ENCODE assay signal across 8 mouse cellular contexts in the genomic region with DNA sequence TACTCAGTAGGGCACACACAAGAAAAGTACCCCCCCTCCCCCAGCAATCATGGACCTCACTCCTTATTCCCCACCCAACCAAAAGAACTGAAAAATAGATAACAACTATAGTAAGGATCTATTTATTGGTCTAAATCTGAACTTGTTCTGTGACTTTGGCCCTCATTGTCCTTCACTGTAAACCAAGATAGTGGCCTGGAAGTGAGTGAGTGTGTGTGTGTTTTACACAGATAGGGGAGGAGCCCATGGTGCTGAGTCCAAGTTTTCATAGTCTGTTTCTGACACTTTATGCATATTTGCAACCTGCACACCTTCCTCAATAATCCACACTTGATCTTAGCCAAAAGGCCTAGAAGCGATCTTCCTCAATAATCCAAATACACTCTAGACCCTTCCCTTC. TPM values are rescaled to one million over a fixed set of nuclear protein-coding genes. Genes with fewer than 3 reads are reported as not detected.
DNase-seq lines count a peak whose midpoint lies in the region; ATAC-seq lines count a peak whose summit lies in the region.

No protein-coding gene starts in this region.

- peak overlapping the region; percentile 83 for H3K4me2 ChIP-seq in heart, embryonic 15.5 days
- H3K4me2 ChIP-seq in hindbrain, embryonic 11.5 days (replicated peaks; ENCODE audit: low read depth, low read length): peak overlapping the region; percentile 94

- H3K9ac ChIP-seq in heart, embryonic 15.5 days: peak overlapping the region; percentile 45
- H3K9ac ChIP-seq in hindbrain, embryonic 11.5 days (ENCODE audit: low read depth, low read length): peak overlapping the region; percentile 84

- peak overlapping the region; percentile 93 for H3K27ac ChIP-seq in heart, embryonic 15.5 days
- peak overlapping the region; percentile 76 for H3K27ac ChIP-seq in hindbrain, embryonic 11.5 days (ENCODE audit: low read depth, low read length)
- H3K27ac ChIP-seq in midbrain, embryonic 10.5 days (replicated peaks): peak overlapping the region; percentile 89

- no peaks in the 10 kb centered on the region for H3K36me3 ChIP-seq in heart, embryonic 15.5 days
- H3K36me3 ChIP-seq in hindbrain, embryonic 11.5 days (ENCODE audit: control insufficient read depth, insufficient read depth, low read length): no peaks in the 10 kb centered on the region
- H3K36me3 ChIP-seq in midbrain, embryonic 10.5 days: no peaks in the 10 kb centered on the region

- H3K27me3 ChIP-seq in heart, embryonic 15.5 days: no peaks in the 10 kb centered on the region
- no peaks in the 10 kb centered on the region for H3K27me3 ChIP-seq in hindbrain, embryonic 11.5 days (ENCODE audit: control insufficient read depth, insufficient read depth, low read length)
- H3K27me3 ChIP-seq in midbrain, embryonic 10.5 days (ENCODE audit: low read depth, poor library complexity, severe bottlenecking): peaks cover 9% of the 10 kb centered on the region; the same call in 1 of the 2 replicates

- DNase-seq in heart, postnatal 25 days (ENCODE audit: low spot score): no peak
- DNase-seq in MN1 (ENCODE audit: low spot score): peak; percentile 24
- DNase-seq in hindbrain, embryonic 11.5 days (ENCODE audit: low spot score): no peak
- DNase-seq in midbrain, embryonic 10.5 days (ENCODE audit: low spot score): no peak
- no peak for DNase-seq in left cerebral cortex, postnatal 14 days (ENCODE audit: low spot score in 2 of 2)
- DNase-seq in thymus, adult 18-20 months: no peak
- DNase-seq in yolk sac, embryonic 10.5 days (ENCODE audit: low spot score): no peak

- H3K9me3 ChIP-seq in heart, embryonic 15.5 days (replicated peaks): no peaks in the 10 kb centered on the region
- H3K9me3 ChIP-seq in hindbrain, embryonic 11.5 days (ENCODE audit: control insufficient read depth, low read length): no peaks in the 10 kb centered on the region
- no peaks in the 10 kb centered on the region for H3K9me3 ChIP-seq in midbrain, embryonic 10.5 days (replicated peaks)

- ATAC-seq in heart, embryonic 15.5 days (replicated peaks; ENCODE audit: insufficient number of reproducible peaks, insufficient read depth, low FRiP score, low read depth): peak; percentile 0; the same call in 1 of the 2 replicates
- ATAC-seq in hindbrain, embryonic 11.5 days (ENCODE audit: low FRiP score): peak; percentile 29; the same call in 1 of the 2 replicates

- 9% methylated on average over 1 of the region's 1 CpGs for WGBS in heart, embryonic 15.5 days
- WGBS in hindbrain, embryonic 11.5 days: 4% methylated on average over 1 of the region's 1 CpGs
- 7% methylated on average over 1 of the region's 1 CpGs for WGBS in midbrain, embryonic 10.5 days

- H3K4me1 ChIP-seq in heart, embryonic 15.5 days (replicated peaks): peaks cover 43% of the 10 kb centered on the region
- H3K4me1 ChIP-seq in hindbrain, embryonic 11.5 days (replicated peaks; ENCODE audit: control insufficient read depth, insufficient read depth, low read length): peaks cover 11% of the 10 kb centered on the region; the same call in 1 of the 2 replicates
- H3K4me1 ChIP-seq in midbrain, embryonic 10.5 days: peaks cover 49% of the 10 kb centered on the region

- intact Hi-C loops in heart, postnatal 25 days (cut with DNase I): loop anchor here (2.0 kb wide), 1 partner anchor 76 kb away; the partner anchor contains the start of gene Pafah1b1
- intact Hi-C loops in left cerebral cortex, postnatal 14 days (cut with DNase I): no loop called here

- peak overlapping the region; percentile 97 for H3K4me3 ChIP-seq in heart, embryonic 15.5 days
- H3K4me3 ChIP-seq in hindbrain, embryonic 11.5 days (ENCODE audit: low read depth, low read length): peak overlapping the region; percentile 95
- H3K4me3 ChIP-seq in midbrain, embryonic 10.5 days: peak overlapping the region; percentile 86

RNA-seq across cellular contexts. Expression of gene Cluh, which starts 0.6 kb away (rescaled TPM):
- polyA plus RNA-seq in heart, embryonic 15.5 days (2015; fragmentation: Nextera tagmentation; extraction: Ambion mirVana): 54.7 and 63.4 TPM in 2 replicates
- total RNA-seq in heart, postnatal 25 days (2021): 100 to 1,000 TPM; 208 to 227 TPM
- polyA plus RNA-seq in hindbrain, embryonic 11.5 days (2014; fragmentation: Nextera tagmentation; extraction: Ambion mirVana): 8.0 and 8.9 TPM in 2 replicates
- polyA plus RNA-seq in midbrain, embryonic 10.5 days (2016; fragmentation: Nextera tagmentation; extraction: Ambion mirVana): 25.5 and 26.2 TPM in 2 replicates
- total RNA-seq in left cerebral cortex, postnatal 14 days (2021): 10 to 100 TPM; 61.5 to 62.1 TPM

RNA-seq across cellular contexts. Expression of gene Ccdc92b, which starts 29.3 kb away (rescaled TPM):
- polyA plus RNA-seq in heart, embryonic 15.5 days (2015; fragmentation: Nextera tagmentation; extraction: Ambion mirVana): 0.33 and 0.51 TPM in 2 replicates
- total RNA-seq in heart, postnatal 25 days (2021): under 1 TPM; 0.47 to 0.59 TPM
- polyA plus RNA-seq in hindbrain, embryonic 11.5 days (2014; fragmentation: Nextera tagmentation; extraction: Ambion mirVana): 1.2 and 1.7 TPM in 2 replicates
- polyA plus RNA-seq in midbrain, embryonic 10.5 days (2016; fragmentation: Nextera tagmentation; extraction: Ambion mirVana): 0.62 and 0.67 TPM in 2 replicates
- total RNA-seq in left cerebral cortex, postnatal 14 days (2021): 10 to 100 TPM; 23.1 to 23.4 TPM

RNA-seq across cellular contexts. Expression of gene Rap1gap2, which starts 38.0 kb away (rescaled TPM):
- 3.8 and 4.2 TPM in 2 replicates for polyA plus RNA-seq in heart, embryonic 15.5 days (2015; fragmentation: Nextera tagmentation; extraction: Ambion mirVana)
- 10 to 100 TPM; 85.8 to 86.8 TPM for total RNA-seq in heart, postnatal 25 days (2021)
- 2.7 and 3.1 TPM in 2 replicates for polyA plus RNA-seq in hindbrain, embryonic 11.5 days (2014; fragmentation: Nextera tagmentation; extraction: Ambion mirVana)
- polyA plus RNA-seq in midbrain, embryonic 10.5 days (2016; fragmentation: Nextera tagmentation; extraction: Ambion mirVana): 0.88 and 2.1 TPM in 2 replicates
- 100 to 1,000 TPM; 179 to 181 TPM for total RNA-seq in left cerebral cortex, postnatal 14 days (2021)
